Mouse (Mus musculus): ENCODE data around the gene Tekt1.
A peak's percentile ranks its signal among the peaks of the same experiment; 100 is the strongest.

The Tekt1 gene

DNA sequence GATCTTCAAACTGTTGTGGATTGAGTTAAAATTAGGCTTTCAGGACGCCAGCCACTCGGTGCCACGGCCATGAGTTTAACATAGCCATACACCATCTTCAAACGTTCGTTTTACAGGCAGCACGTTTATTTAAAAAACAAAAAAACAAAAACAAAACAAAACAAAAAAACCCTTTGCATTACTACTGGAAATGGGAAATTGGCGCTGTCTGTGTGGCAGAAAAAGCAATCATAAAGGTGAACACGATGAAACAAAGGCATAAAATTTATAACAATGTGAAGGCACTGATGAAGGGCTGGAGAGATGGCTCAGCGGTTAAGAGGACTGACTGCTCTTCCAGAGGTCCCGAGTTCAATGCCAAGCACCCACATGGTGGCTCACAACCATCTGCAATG lies at the start of gene Tekt1:
Gene Tekt1 (minus strand): TSS at position 96 of the 395 bp plus-strand sequence.
- no peak for DNase-seq

DNA sequence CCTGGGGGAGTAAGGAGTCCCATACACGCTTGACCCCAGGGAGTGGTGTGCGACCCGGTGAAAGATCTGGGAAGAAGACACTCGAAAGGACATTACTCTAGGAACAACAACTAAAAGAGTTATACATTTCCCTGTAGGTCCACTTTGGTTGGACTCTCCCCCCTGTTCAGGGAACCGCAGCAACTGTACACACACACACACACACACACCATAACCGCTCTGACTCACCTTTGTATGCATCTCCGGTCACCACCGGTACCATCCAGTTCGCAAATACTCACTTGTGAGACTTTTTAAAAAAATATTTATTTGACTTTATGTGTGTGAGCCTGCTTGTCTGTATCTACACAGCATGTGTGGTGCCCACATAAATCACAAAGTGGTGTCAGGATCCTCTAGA lies 49.7 kb upstream of the Tekt1 start:
- DNase-seq = no peak

DNA sequence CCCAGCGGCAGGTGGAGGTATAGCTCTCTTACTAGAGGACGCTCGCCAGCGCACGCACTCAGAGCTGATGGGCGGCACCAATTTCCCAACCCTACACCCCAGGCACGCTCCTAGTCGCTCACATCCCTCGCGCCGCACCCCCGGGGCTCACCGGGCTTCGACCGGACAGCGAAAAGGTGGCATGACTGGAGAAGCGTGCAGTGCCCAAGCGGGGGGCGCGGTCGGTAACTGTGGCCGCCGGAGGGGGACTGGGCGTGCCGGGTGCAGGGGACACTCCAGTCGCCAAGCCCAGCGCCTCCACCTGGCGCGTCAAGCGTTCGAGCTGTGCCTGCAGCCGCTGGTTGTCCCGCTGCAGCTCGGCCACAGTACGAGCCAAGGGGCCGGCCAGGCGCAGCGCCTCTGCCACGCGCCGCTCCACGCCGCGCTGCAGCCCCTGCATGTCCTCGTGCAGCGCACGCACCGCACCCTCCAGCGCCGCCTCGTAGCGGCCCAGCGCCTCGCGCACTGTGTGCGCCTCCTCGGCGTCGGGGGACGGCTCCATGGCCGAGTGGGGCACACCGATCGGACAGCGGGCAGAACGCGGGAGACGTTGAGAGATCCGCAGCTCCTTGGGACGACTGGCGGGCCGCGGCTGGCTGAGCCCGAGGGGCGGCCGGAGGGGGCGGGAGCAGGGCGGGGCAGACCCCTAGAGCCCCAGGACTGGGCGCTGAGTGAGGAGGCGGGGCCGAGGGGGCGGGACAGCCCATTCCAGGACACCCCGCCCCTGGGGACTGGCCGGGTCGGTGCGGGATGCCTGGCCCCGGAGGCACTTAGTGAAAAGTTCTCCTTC lies 49.1 kb upstream of the Tekt1 start, which contains the start of gene Smtnl2:
Gene Smtnl2 (minus strand): TSS at position 621 of the 829 bp plus-strand sequence.
- DNase-seq = peak; percentile 43 to 52

DNA sequence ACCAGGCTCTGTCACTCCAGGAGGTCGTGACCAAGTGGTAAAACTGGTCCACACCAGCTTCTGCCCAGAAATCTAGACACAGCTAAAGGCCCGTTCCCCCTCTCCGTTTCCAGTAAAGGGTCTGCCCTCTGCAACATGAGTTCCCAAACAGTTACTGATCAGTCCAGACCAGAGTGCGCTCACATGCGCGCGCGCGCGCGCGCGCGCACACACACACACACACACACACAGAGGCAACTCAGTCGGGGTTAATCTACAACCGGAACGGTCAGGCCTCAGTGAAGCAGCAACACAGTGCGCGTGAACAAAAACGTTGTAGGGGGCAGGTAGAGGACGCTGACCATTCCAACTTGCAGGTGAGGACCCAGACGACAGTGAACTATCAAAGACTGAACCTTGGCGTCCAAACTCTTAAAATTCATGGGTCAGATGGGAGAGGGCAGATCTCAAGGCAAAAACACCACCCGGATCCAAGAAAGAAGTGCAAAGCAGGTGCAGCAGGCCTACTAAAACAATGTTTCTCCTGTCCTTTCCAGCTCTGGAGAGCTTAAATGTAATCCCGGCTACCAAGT lies 48.4 kb upstream of the Tekt1 start:
- DNase-seq = no peak

DNA sequence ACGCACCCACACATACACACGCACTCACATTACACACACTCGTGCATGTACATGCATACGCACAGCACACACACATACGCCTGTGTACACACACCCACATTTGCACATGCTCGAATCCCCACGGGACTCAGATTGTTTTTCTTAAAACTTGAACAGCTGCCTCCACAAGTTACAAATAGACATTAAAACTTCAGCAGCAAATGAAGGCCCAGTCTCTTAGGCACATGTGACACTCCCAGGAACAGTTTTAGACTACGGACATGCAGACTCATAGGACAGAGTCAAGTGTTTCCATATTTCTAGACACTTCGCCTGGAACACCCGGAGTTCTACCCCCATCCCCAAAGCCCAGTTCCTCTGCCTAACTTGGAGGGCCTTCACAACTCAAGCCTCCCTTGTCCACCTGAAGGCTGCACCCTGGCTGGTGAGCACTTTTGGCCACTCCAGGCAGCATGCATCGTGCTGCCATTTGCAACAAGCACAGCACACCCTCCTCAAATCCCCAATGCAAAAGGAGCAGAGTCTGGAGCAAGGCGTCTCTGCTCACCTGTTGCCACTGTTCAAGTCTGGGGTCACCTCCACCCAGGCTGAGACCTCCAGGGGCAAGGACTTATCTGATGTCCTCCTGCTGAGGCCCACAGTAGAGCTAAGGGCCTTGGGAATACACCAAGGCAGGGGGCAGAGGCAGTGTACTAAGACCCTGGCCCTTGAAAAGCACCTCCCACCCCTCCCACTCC lies 47.6 kb upstream of the Tekt1 start:
- no peak for DNase-seq

DNA sequence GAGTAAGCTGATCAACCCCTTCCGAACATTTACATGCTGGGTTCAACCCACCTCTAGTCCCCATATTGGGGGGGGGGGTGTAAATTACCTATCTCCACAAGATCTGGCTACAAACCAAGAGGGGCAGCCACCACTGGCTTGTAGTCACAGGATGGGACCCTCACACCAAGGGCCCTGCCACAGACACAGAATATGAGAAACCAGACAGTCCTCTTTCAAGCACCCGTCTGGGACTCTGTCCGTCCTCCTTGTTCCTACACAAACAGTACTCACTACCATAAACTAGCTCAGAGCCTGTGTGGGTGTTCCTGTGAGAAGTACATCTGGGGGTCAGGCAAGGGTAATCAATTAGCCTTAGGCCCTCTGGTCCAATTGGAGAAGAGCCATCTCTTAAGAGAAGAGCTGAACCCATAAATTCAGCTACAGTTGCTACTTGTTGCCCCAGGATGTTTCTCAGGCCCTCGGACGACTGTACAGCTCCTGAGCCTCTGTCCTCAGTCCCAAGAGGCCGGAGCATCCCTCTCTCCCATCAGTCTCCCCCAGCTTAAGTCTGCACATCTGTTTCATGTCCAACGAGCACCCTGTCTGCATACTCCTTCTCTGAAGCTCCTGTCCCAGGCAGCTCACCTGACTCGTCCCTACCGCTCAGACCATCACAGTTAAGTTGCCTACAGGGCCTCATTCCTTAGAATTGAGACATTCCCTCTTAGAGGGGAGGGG lies 46.4 kb upstream of the Tekt1 start:
- no peak for DNase-seq

DNA sequence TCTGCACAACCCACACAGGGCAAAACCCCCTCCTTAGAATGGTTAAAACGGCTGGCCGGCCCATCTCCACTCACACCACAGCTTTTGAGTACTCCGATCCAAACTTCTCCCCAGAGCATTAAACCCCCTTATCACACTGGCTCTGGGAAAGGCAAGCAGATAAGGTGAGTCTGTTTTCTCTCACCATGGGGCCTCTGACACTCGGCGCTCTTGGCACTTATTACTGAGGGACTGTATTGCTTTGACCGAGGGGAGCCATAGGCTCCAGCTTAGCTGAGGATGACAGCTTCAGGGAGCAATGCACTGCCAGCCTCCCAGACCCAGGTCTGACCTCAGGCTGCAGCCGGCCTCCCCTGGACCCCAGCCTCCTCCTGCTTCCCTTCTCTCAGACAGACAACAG lies 45.3 kb upstream of the Tekt1 start:
- no peak for DNase-seq

DNA sequence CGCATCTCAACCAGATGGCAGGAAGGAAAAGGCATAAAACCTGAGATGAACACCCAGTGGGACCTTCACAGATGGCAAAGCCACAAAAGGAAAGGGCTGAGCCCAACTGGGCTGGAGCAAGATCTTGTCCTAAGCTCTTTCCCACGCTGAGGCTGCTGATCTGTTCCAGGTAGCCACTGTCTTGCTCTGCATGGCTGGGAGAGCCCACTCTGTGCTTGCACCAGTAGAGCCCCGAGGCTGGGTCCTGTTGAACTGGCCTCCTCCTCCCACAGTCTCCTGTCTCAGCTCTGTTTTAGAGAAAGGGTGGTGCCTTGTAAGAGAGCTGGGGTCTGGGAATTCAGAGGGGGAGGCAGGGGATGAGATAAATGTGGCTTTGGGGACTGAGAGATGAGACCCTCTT lies 44.8 kb upstream of the Tekt1 start:
- DNase-seq = no peak

DNA sequence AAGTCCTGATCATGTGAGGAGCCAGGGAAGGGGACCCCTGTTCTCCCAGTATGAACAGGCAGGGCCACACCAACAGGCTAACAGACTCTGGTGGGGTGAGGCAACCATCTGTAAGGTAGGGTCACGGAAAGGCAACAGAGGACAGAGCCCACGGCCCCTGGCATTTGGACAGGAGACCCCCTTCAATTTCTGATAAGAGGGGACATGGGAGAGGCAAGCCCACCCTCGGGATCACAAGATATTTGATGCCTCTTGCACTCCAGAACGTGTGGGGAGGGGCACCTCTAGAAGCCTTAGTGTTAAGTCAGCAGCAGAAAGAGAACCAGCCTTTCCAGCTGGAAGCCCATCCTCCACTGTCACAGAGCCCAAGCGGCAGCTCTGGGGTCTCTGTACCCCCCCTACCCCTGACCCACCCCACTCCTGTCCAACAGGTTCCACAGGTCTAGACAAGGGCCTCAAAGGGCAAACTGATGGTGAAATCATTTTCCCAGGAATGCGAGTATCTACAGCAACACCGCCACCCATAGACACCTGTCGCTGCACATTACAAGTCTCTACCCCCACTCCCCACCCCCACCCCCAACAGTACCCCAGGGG lies 43.9 kb upstream of the Tekt1 start:
- no peak for DNase-seq

DNA sequence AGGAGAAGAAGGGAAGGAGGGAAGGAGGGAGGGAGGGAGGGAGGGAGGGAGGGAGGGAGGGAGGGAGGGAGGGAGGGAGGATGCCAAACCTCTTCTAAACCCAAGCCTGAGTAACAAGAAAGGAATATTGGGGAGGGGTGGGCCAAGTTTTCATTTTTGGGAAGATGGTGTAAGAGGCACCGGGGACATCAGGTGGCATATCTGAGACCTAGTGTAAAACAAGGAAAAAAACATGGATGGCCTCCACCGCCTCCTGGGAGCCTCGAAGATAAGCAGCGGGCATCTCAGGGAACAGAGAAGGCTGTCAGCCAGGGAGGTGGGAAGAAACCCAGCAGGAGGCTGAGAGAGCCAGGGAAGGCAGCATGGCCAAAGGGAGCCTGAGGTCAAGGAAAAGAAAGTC lies 43.3 kb upstream of the Tekt1 start:
- DNase-seq = no peak

DNA sequence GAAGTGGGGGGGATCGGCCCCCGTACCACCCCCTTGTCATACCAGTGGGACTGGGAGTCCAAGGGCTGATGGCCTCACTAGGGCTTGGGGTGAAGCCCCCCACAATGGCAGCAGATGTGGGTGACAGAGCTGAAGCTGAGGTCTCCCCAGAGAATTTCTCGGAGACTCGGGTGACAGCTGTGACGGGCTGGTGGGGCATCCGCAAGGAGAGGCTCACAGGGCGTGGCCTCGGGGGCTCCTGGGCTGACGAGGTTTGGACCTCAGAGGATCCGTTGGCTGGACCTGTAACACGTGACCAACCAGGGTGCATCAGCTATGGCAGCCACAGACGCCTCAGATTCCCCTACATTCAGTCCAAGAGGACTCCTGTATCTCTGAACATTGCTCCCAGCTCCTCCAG lies 40.7 kb upstream of the Tekt1 start:
- DNase-seq = no peak

DNA sequence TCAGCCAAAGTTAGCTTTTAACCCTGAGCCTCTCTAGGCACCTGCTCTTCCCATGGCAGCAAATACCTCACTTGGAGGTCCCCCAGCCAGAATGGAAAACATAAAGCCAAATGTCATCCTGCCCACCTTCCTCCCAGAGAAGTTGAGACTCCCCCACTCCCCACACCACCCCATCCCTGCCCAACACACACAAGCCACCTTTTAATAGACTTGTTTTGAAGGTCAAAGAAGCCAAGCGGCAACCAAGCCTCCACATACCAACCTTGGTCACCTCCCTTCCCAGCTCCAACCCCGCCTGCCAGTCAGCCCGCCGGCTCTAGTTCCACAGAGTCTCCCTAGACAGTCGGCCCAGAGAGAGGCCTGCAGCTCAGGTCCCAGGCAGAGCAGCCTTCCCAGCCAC lies 39.8 kb upstream of the Tekt1 start:
- DNase-seq = no peak

DNA sequence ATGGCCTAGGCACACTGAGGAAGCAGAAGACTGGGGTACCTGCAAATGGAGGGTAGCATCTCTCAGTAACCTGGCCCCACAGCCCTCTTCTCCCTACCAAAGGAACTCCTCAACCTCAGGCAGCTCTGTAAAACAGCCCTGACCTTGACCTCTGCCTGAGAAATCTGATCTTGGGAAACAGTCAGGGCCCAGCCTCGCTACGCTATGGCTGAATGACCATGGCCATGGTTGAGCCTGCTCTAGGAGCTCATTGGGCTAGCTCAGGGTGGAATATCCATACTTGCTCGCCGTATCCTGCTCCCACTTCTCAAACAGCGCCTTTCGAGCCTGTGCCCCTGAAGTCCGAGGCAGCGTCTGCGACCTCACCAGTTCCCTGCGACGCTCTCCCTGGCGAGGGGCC lies 38.8 kb upstream of the Tekt1 start:
- DNase-seq = no peak

DNA sequence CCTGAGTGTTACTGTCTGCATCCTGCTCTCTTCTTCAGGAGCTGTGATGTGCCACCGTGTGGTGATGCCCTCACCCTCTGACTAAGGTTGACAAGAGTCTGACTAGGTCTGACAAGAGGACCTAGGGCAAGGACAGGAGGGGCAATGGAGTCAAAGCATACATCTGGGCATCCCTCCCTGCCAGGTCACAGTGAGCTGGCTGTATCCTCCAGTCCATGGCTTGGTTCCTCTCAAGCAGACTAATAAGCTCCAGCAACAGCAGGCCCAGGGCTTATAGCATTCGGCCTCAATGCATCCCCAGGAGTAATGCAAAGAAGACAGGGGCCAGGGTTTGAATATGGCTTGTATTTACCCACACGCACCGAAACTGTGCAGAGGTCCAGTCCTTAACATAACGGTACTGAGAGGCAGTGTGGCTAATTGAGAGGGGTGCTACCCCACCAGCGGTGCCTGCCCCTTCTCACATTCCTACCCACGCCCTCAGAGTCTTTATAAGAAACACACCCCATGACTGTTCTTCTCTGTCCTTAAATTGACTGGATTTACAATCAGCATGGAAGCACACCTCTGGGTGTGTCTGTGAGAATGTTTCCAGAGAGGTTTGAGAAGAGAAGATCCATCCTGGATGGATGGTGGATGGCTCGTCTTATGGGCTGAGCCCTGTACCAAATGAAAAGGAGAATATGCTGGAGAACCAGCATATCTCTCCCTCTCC lies 35.7 kb upstream of the Tekt1 start:
- DNase-seq = no peak

DNA sequence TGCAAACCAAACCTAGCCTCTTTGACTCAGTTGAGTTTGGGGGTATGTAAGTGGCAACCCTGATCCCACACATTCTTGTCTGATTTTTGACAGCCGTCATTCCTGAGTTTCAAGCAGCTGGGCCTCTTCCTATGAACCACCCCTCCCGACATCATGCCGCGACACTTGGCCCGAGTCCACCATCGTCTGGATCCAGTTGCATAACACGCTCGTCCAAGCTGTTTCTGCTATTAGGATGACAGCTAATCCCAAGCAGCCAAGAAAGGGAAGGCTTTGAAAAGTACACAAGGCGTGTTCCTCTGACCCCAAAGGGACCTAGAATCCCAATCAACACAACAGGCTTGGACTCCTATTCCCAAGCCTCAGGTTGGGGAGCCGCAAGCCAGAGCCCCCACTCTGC lies 34.8 kb upstream of the Tekt1 start:
- DNase-seq = no peak

DNA sequence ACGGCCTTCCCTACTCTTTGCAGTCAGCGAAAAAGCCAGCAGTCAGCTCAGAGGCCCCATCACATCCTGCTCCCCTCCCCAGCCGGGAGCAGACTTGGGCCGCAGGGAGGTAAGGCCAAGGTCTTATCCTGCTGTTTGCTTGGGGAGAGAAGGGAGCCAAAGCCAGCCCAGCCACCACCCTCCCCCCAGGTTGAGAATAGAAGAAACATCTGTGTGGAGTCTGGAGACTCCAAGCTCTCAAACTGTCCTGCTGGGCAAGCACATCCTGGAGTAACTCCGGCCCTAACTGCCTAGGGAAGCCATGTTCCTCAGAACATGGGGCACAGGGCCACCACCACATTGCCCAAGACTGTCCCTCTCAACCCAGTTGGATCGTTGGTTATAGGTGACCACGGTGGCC lies 34.4 kb upstream of the Tekt1 start:
- no peak for DNase-seq

DNA sequence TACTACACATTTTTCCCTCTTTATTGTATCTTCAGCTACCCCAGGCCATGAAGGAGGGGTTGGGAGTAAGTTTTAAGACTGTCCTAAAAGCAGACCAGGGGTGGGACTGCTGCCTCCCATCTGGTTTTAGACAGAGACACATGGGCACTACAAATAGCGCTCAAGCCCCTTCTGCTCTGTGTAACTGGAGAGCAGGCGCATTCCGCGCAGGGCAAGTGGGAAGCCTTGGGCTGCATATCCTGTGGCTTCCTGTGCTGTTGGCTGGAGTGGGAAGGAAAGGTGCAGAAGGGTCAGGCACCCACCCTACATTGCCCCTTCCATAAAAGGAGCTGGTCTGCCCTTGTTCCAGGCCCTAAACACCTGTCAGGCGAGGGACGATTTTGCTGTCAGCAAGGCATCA lies 33.4 kb upstream of the Tekt1 start:
- no peak for DNase-seq

DNA sequence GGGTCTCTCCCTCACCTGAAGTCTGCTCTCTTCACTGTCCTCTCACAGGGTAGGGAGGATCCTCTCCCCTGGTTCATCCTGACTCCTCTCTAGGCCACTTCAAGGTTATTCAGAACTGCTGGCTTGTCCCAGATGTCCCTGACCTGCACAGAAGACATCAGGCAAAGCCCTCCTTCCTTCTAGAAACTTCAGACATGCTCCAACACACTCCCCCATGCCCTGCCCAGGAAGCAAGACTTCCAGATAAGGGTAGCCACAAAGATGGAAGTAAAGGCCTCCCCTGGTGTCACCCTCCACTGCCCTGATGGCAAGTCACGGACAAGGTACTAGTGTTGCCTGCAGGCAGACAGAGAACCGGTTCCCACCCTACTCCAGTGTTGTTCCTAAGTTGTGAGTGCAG lies 32.5 kb upstream of the Tekt1 start:
- DNase-seq = no peak

DNA sequence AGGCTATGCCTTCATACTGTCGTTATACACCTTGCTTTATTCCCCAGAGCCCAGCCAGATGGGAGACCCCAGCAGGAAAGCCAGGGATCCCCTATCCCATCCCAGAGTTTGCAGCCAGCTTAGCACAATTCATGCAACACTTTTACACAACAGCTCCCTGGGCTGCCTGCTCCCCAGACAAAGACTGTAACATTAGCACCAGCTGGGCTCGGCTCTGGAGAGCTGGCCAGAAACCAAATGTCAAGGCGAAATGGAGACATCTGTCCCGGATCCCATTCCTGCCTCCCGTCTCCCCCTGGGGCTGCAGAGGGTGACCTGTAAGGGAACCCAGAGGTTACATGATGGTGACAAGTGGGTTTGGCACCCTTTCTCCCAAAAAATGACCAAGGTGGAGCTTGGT lies 31.4 kb upstream of the Tekt1 start:
- no peak for DNase-seq

DNA sequence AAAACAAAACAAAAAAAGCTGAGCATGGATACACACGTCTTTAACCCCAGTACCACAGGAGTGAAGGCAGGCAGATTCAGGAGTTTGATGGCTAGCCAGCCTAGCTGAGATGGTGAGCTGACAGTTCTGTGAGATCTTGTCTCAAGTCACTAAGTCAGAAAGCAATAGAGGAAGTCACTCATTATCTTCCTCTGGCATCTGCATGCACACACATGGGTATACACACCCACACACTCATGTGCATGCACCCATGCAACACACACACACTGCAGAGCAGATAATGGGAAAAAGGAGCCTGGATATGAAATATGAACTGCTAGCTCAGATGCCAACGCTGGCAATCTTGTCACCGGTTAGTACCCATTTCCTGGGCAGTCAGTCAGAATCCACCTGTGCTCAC lies 31.0 kb upstream of the Tekt1 start:
- DNase-seq = no peak

DNA sequence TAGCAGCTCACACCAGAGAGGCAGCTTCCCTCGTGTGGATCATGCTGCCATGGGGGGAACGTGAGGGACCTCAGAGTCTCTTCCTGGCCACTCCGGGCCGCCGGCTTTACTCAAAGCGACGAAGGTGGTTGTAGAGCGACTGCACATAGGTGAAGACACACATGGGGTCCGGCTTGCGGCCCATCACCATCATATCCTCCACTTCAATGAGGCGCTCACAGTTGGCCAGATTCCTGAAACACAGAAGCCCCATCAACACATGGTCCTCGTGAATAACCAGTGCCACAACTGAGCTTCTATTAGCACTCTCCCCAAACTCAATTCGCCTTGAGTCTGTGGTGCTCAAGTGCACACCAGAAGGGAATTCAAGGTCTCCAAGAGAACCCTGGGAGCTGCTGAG lies 28.9 kb upstream of the Tekt1 start:
- no peak for DNase-seq

DNA sequence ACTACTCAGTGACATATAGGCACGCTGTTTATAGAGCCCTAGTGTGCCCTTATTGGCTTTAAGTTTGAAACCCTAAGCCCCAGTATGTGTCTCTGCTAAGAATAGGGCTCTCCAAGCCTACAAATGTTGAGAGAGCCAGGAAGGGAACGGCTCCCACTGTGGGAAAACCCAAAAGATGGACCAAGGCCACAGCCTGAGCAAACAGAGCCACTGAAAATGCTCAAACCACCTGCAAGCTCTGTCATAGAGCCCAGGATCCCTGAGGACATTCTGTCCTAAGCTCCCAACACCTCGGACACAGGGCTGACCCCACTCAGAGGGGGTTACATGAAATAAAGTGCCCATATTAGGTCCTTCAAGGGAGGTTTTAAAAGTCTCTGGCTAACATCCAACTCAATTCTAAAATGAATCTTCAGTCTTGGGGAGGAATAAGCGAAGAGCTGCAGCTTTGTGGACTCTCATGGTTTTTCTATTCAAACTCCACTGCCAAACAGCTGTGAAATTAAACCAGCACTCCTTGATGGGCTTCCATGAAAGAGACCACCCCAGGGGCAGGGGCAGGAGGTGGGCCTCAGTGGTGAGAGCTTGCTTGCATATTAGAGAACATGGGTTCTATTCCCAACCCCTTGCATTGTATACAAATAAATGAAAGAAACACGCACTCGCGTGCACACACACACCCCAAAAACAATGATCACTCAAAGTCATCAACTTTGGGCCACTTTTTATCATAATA lies 27.3 kb upstream of the Tekt1 start:
- no peak for DNase-seq

Measured in thymus, postnatal 36 days (tissue).